ENCODE assay signal across 8 mouse cellular contexts in the genomic region with DNA sequence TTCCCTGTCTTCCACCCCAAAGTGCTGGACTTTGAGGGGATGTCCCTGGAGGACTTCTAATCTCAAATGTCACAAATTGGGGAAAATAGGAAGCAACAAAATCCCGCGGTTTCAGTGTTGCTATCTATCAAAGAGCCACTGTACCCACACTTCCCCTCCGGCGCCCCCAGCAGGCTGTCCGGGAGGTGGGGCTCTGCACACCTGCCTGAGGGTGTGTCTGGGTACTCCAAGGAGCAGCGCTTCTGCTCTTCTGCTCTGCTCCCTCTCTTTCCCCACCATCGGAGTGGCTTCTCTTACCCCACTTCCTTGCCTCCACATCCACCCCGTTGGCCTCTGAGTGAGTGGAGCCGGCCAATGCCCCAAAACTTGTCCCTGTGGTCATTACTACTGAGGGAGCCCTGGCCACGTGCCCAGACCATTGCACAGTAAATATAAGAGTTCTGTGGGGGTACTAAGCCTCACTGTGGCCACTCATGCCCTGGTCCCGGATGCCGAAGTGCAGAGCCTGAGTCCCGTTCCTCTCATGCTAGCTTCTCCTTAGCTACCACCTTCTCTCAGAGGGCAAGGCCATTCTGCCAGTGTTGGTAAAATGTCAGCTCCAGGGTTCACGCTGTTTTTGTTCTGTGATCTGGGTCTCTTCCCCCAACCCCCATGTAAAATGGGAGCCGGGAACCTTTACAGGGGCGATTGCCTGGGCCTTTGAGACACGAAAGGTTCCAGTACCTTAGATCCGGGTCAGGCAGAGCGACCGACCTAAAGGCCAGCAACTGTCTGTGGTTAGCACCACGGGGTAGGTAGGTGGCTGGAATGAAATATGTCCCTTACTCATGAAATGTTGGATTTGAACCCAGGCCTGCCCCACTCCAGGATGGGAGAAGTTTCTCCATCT. TPM values are rescaled to one million over a fixed set of nuclear protein-coding genes. Genes with fewer than 3 reads are reported as not detected.
DNase-seq lines count a peak whose midpoint lies in the region; ATAC-seq lines count a peak whose summit lies in the region.

No protein-coding gene starts in this region.

- peak overlapping the region; percentile 79 for H3K4me2 ChIP-seq in heart, embryonic 12.5 days
- peak overlapping the region; percentile 83 for H3K4me2 ChIP-seq in midbrain, embryonic 12.5 days (replicated peaks)

- no peak for ATAC-seq in heart, embryonic 12.5 days (ENCODE audit: insufficient number of reproducible peaks, low FRiP score)
- ATAC-seq in midbrain, embryonic 12.5 days (ENCODE audit: low FRiP score, low read depth), result no peak

- peak overlapping the region; percentile 68 for H3K4me3 ChIP-seq in heart, embryonic 12.5 days
- peak overlapping the region; percentile 51; the same call in 1 of the 2 replicates for H3K4me3 ChIP-seq in midbrain, embryonic 12.5 days

- no peaks in the 10 kb centered on the region for H3K9me3 ChIP-seq in heart, embryonic 12.5 days (replicated peaks)
- no peaks in the 10 kb centered on the region for H3K9me3 ChIP-seq in midbrain, embryonic 12.5 days

- H3K9ac ChIP-seq in heart, embryonic 12.5 days, result peak overlapping the region; percentile 87
- H3K9ac ChIP-seq in midbrain, embryonic 12.5 days (replicated peaks), result 0 out of 2 replicates have a peak overlapping the region, but pooled peaks have one; percentile 61

- H3K27me3 ChIP-seq in heart, embryonic 12.5 days (replicated peaks), result 0 out of 2 replicates have a peak, but pooled peaks cover 7% of the 10 kb centered on the region
- H3K27me3 ChIP-seq in midbrain, embryonic 12.5 days, result peaks cover 76% of the 10 kb centered on the region

- peak; percentile 63 for DNase-seq in 3134 (ENCODE audit: extremely low read depth, insufficient read length, low spot score)
- peak; percentile 20 for DNase-seq in T-cell, adult 2 months (ENCODE audit: low spot score)
- peak; percentile 52 to 61 for DNase-seq in kidney, postnatal 25 days
- DNase-seq in frontal cortex, postnatal 10 days (ENCODE audit: low spot score in 2 of 2), result no peak
- DNase-seq in right cerebral cortex, adult 18-20 months, result no peak
- no peak for DNase-seq in layer of hippocampus, postnatal 36 days

- peaks cover 71% of the 10 kb centered on the region for H3K4me1 ChIP-seq in heart, embryonic 12.5 days (replicated peaks)
- peaks cover 32% of the 10 kb centered on the region for H3K4me1 ChIP-seq in midbrain, embryonic 12.5 days

- peak overlapping the region; percentile 93 for H3K27ac ChIP-seq in heart, embryonic 12.5 days (ENCODE audit: poor library complexity, severe bottlenecking)
- 0 out of 2 replicates have a peak overlapping the region, but pooled peaks have one; percentile 2 for H3K27ac ChIP-seq in midbrain, embryonic 12.5 days (replicated peaks)

- H3K36me3 ChIP-seq in heart, embryonic 12.5 days, result peaks cover 18% of the 10 kb centered on the region
- H3K36me3 ChIP-seq in midbrain, embryonic 12.5 days, result no peaks in the 10 kb centered on the region

- WGBS in heart, embryonic 12.5 days, result 31% methylated on average over 21 of the region's 21 CpGs
- WGBS in midbrain, embryonic 12.5 days, result 44% methylated on average over 21 of the region's 21 CpGs

RNA-seq across cellular contexts. Expression of gene Cdc42ep1, which starts 1.4 kb away (rescaled TPM):
- polyA plus RNA-seq in heart, embryonic 12.5 days (2016; fragmentation: Nextera tagmentation; extraction: Ambion mirVana), result 40.5 and 40.8 TPM in 2 replicates
- polyA plus RNA-seq in midbrain, embryonic 12.5 days (2016; fragmentation: Nextera tagmentation; extraction: Ambion mirVana), result 11.5 and 11.9 TPM in 2 replicates
- 10 to 100 TPM; 12.4 to 13.2 TPM for total RNA-seq in layer of hippocampus, postnatal 36 days (2021)

RNA-seq across cellular contexts. Expression of gene Lgals2, which starts 11.5 kb away (rescaled TPM):
- polyA plus RNA-seq in heart, embryonic 12.5 days (2016; fragmentation: Nextera tagmentation; extraction: Ambion mirVana), result 0.84 TPM in 1 of 2 replicates, not detected in the other
- polyA plus RNA-seq in midbrain, embryonic 12.5 days (2016; fragmentation: Nextera tagmentation; extraction: Ambion mirVana), result 0.56 TPM in 1 of 2 replicates, not detected in the other
- total RNA-seq in layer of hippocampus, postnatal 36 days (2021), result not detected

RNA-seq across cellular contexts. Expression of gene Gga1, which starts 33.2 kb away (rescaled TPM):
- 54.0 and 54.7 TPM in 2 replicates for polyA plus RNA-seq in heart, embryonic 12.5 days (2016; fragmentation: Nextera tagmentation; extraction: Ambion mirVana)
- polyA plus RNA-seq in midbrain, embryonic 12.5 days (2016; fragmentation: Nextera tagmentation; extraction: Ambion mirVana), result 50.9 and 52.7 TPM in 2 replicates
- total RNA-seq in layer of hippocampus, postnatal 36 days (2021), result 10 to 100 TPM; 56.2 to 58.6 TPM

RNA-seq across cellular contexts. Expression of gene Card10, which starts 41.0 kb away (rescaled TPM):
- 6.1 and 7.5 TPM in 2 replicates for polyA plus RNA-seq in heart, embryonic 12.5 days (2016; fragmentation: Nextera tagmentation; extraction: Ambion mirVana)
- 2.3 and 2.6 TPM in 2 replicates for polyA plus RNA-seq in midbrain, embryonic 12.5 days (2016; fragmentation: Nextera tagmentation; extraction: Ambion mirVana)
- total RNA-seq in layer of hippocampus, postnatal 36 days (2021), result 1 to 10 TPM; 5.1 to 5.8 TPM

RNA-seq across cellular contexts. Expression of gene Gm49510, which starts 55.6 kb away (rescaled TPM):
- 0.15 and 0.47 TPM in 2 replicates for polyA plus RNA-seq in heart, embryonic 12.5 days (2016; fragmentation: Nextera tagmentation; extraction: Ambion mirVana)
- polyA plus RNA-seq in midbrain, embryonic 12.5 days (2016; fragmentation: Nextera tagmentation; extraction: Ambion mirVana), result 0.10 TPM in 1 of 2 replicates, not detected in the other
- total RNA-seq in layer of hippocampus, postnatal 36 days (2021), result under 1 TPM in 1 of 2 experiments, not detected in 1; 0.33 TPM

Comparison
In these comparisons a context has a peak if more than half of its experiments do, and no peak if none do; other contexts are left out.
1. DNase-seq: peak in 3134 (single experiment), T-cell, adult 2 months (single experiment) and kidney, postnatal 25 days (2 of 2); none in frontal cortex, postnatal 10 days (0 of 2), right cerebral cortex, adult 18-20 months (single experiment) and layer of hippocampus, postnatal 36 days (0 of 2).